Mouse (Mus musculus) layer of hippocampus, adult 11-12 months (tissue): Measurements from ENCODE around the gene Zfp975.
"Not testable (repeated sequence)": the region's sequence is repeated elsewhere in the genome, so short reads cannot be mapped to it uniquely, and the experiment has no call there.

Experiments used
- DNase-seq: peaks from one replicate; pipeline ENCODE4 v3.0.0; 2022; ENCODE audit warnings: low spot score

Gene Zfp975

DNA sequence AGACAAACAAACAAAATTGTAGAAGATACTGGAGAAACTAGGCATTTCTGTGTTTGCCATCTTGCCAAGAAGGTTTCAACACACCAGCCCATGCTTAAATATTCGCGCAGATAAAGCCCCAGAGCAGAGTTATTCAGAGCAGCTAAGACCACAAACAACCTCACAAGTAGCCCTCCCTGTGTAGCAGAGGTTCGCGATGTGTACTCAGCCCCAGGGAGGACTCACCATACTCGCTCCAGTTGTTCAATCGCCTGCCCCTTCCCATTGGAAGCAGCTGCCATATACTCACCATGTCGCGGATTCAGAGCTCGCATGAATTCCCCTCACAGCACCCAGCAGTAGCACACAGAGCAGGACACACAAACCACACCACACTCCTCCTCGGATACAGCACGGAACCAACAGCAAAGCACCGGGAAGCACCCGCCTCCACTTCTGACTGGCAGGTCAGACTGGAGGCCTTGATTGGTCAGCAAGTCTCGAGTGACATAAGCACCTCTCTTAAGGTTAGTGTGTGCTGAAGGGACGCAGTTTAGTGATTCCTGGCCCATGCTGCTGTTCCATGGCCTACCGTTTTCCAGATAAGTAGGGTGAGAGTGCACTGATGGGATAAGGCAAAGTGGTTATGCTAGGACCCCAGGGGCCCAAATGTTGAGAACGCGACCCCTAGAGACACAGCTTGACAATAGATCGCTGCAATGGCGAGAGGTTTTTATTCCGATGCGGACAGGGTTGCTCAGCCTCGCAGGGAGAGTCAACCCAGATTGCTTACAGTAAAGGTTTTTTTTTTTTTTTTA lies at the start of gene Zfp975:
TSS of gene Zfp975 (minus strand) at position 381 of the 797 bp plus-strand sequence.
- peak; percentile 86 for DNase-seq

DNA sequence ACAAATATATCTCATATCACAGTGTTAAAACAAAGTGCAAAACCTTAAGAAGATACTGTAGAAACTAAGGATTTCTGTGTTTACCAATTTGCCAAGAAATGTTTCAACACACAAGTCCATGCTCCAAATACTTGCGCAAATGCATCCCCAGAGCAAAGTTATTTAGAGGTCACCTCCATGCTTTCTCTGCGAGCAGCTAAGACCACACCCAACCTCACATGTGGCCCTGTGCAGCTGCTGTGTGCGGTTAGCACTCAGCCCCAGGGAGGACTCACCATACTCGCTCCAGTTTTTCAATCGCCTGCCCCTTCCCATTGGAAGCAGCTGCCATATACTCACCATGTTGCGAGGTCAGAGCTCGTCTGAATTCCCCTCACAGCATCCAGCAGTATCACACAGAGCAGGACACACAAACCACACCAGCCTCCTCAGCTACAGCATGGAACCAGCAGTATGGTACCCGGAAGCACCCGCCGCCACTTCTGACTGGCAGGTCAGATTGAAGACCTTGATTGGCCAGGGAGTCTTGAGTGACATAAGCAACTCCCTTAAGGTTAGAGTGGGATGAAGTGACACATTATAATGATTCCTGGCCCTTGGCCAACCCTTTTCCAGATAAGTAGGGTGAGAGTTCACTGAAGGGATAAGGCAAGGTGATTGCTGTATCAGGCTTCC lies 46.1 kb upstream of the Zfp975 start:
- no peak for DNase-seq

DNA sequence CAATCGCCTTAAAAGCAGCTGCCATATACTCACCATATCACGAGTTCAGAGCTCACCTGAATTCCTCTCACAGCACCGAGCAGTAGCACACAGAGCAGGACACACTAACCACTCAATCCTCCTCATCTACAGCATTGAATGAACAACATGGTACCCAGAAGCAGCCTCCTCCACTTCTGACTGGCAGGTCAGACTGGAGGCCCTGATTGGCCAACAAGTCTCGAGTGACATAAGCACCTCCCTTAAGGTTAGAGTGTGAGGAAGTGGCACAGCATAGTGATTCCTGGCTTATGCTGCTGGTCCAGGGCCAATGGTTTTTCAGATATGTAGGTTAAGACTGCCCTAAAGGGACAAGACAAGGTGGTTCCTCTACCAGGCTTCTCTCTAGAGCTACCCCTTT lies 34.4 kb upstream of the Zfp975 start, which contains the start of gene Gm17067:
TSS of gene Gm17067 (minus strand) at position 101 of the 400 bp plus-strand sequence.
- DNase-seq: not testable (repeated sequence)

DNA sequence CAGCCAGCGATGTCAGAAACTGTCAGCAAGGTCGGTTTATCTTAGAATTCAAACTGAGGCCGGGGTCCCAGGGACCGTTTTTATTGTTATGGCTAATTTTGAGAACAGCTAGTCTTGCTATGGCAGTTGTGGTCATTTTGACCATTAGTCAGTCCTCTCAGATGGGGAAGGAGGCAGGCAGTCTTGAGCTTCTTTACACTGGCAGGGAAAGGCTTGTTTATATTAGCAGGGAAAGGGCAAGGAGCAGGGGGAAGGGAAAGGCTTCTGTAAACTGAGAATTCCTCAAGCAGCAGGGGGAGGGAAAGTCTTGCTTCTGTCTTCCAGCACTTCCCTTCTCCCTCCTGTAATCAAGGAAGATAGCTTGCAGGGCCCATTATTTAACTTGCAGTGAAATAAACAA lies 709 bp upstream of the Zfp975 start:
- DNase-seq: peak; percentile 3

DNA sequence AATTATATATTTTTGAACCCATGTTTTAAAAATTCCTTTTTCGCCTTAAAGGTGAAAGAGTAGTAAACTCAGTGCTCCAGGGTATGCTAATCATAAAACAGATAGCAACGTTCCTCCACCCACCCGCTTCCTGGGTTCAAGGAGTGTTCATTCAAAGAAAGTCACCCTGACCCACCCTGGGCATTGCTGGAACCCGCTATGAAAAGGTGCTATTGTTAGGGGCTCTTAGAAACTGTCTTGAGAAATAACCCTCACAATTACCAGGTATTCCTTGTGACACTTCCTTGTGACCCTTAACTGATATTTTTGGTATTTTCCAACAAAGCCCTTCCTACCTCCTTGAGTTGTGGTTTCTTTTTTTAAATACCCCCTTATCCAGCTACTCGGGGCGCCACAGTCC lies 12.5 kb downstream of the Zfp975 start:
- not testable (repeated sequence) for DNase-seq

DNA sequence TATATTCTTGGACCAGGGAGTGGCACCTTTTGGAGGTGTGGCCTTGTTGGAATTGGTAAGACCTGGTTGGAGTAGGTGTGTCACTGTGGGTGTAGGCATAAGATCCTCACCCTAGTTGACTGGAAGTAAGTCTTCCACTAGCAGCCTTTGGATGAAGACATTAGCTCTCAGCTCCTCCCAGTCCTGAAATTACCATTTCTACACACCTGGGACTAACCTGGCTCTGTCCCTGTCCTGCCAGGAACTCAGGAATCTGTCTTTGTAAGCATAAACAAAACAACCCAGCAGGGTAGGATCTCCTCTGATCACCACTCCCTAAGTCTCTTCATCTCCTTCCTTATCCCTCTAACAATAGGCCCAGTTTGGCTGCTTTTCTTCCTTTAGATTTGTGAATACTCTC lies 12.9 kb downstream of the Zfp975 start:
- DNase-seq: not testable (repeated sequence)

DNA sequence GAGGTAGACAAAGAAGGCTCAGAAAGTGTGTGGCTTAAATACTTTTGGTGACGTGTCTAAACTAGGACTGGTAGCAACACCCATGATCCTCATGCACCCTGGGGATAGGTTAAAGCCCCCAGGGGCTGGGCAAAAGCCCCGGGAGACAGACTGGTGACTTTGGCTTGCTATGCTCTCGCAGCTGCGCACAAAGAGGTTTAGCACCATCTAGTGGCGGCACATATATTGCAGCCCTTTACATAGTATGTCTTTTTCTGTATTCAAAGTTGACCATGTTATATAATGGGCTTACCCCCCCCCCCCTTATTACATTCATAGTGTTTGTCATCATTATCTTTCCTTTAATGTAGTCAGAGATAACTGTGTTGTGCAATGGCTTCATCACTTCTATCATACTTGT lies 32.4 kb downstream of the Zfp975 start:
- not testable (repeated sequence) for DNase-seq

DNA sequence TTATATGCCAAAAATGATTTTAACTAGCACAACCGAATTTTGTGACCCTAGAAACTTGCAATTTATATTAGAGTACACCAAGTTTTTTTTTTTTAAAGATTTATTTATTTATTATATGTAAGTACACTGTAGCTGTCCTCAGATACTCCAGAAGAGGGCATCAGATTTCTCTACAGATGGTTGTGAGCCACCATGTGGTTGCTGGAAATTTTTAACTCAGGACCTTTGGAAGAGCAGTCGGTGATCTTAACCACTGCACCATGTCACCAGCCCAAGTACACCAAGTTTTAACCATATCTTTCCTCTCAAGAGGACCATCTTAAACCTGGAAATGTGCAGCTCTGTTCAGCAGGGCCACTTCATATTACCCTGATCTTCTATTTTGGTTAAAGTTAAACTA lies 37.3 kb downstream of the Zfp975 start:
- DNase-seq: not testable (repeated sequence)

DNA sequence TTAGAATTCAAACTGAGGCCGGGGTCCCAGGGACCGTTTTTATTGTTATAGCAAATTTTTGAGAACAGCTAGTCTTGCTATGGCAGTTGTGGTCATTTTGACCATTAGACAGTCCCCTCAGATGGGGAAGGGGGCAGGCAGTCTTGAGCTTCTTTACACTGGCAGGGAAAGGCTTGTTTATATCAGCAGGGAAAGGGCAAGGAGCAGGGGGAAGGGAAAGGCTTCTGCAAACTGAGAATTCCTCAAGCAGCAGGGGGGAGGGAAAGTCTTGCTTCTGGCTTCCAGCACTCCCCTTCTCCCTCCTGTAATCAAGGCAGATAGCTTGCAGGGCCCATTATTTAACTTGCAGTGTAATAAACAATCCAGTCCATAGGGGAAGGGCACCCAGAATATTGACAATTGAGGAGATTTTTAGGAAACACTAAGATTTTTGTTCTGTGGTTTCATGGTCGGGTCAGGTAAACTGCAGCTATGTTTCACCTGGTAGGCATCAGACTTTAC lies 49.4 kb downstream of the Zfp975 start:
- DNase-seq: not testable (repeated sequence)

DNA sequence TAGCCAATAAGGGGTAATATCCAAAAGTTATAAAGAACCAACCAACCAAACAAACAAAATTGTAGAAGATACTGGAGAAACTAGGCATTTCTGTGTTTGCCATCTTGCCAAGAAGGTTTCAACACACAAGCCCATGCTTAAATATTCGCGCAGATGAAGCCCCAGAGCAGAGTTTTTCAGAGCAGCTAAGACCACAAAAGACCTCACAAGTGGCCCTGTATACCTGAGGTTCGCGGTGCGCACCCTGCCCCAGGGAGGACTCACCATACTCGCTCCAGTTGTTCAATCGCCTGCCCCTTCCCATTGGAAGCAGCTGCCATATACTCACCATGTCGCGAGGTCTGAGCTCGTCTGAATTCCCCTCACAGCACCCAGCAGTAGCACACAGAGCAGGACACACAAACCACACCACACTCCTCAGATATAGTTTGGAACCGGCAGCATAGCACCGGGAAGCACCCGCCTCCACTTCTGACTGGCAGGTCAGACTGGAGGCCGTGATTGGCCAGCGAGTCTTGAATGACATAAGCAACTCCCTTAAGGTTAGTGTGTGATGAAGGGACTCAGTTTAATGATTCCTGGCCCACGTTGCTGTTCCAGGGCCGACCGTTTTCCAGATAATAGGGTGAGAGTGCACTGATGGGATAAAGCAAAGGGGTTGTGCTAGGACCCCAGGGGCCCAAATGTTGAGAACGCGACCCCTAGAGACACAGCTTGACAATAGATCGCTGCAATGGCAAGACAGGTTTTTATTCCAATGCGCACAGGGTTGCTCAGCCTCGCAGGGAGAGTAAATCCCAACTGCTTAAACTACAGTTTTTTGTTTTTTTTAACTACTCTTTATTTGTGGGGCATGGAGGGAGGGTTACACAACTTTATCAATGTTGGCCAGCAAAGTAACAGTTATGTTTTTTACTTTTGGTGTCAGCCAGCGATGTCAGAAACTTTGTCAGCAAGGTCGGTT lies 50.1 kb downstream of the Zfp975 start, which contains the start of gene Zfp976:
TSS of gene Zfp976 (minus strand) at position 437 of the 964 bp plus-strand sequence.
- DNase-seq: peak; percentile 68

DNA sequence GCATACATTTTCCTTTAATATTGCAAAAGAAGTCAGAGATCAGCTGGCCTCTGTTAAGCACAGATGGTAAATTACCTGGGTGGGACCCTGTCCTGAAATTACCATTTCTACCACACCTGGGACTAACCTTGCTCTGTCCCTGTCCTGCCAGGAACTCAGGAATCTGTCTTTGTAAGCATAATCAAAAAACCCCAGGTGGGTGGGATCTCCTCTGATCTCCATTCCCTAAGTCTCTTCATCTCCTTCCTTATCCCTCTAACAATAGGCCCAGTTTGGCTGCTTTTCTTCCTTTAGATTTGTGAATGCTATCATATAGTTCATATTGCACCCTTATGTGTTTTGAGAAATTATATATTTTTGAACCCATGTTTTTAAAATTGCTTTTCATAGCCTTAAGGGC lies 61.5 kb downstream of the Zfp975 start:
- DNase-seq: not testable (repeated sequence)
